Mouse (Mus musculus) cerebellum, adult 11-12 months (tissue): Measurements from ENCODE around the gene Rnf128.

Source experiments
- DNase-seq: peaks from one replicate; pipeline ENCODE4 v3.0.0; 2022

Rnf128 gene

DNA sequence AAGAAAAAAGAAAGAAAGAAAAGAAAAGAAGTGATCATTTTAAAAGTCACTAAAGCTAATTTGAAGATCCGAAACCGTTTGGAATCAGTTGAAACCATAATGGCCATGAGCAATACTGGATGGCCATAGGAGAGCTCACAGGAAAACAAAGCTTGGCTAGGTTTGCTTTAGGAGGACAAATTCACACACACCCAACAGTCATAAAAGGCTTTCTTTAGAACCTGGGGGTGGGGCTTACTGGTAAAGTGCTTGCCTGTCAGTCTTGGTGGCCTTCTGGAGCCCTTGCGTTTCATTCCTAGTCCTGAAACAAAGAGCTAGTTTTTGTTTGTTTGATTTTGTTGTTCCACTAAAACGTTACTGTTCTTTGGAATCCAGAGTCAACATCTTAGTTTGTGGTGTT, 71.6 kb downstream of the Rnf128 start:
- no peak for DNase-seq

- no peak for DNase-seq
Observed at GRCm38 (mm10) chrX:139639744-139640143, 76.6 kb downstream of the Rnf128 start.

GRCm38 (mm10) chrX:139640418-139640817, 77.3 kb downstream of the Rnf128 start:
- no peak for DNase-seq

- no peak for DNase-seq
Observed at GRCm38 (mm10) chrX:139652226-139652625, 89.1 kb downstream of the Rnf128 start.

DNA sequence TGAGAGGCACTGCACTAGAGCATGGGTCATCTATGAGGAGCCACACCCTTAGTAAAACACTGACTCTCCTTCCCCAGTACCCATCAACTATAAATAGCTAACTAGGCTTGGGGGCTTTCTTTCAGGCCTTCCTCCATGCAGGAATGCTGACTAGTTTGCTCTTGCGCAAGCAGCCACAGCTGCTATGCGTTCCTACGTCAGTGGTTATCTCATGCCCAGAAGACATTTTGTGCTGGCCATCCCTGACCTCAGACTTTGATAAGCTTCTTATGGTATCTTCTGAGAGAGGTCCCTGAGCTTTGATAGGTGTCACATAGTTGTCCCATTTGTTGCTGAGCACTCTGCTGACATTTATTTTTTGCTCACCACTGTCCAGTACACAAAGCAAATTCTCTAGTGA, 90.2 kb downstream of the Rnf128 start:
- DNase-seq = no peak

DNA sequence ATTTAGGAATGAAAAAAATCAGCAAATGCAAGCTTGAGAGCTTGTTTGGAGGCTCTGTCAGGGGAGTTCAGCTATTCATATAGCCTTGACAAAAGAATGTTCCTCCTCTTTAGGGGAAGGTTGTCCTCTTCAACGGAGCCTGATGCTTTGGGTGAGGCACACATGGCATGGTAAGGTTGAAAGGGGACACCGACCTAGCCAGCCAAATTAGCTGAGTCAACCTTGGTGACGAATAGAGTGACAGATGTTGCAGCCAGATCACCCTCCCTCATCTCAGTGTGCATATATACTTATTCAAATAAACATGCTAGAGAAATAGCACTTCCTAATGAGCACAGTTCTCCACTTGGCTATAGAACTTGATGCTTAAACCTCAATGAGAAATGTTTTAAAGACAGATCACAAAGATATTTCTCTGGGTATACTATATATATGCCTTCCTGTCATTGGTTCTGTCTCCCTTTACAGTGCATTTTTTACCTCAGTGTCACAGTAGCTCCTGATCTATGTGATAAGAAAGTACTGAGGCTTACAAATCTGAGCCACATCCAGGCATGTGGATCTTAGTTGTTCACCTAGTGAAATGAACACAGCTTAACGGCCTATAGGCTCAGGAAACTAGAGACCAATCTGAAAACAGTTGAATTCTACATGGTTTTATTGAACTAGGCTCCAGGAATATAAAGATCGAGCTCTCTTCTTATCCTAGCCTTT, 91.4 kb downstream of the Rnf128 start:
- DNase-seq = no peak

- DNase-seq = no peak
Observed at GRCm38 (mm10) chrX:139662111-139662510, 99.0 kb downstream of the Rnf128 start.

DNA sequence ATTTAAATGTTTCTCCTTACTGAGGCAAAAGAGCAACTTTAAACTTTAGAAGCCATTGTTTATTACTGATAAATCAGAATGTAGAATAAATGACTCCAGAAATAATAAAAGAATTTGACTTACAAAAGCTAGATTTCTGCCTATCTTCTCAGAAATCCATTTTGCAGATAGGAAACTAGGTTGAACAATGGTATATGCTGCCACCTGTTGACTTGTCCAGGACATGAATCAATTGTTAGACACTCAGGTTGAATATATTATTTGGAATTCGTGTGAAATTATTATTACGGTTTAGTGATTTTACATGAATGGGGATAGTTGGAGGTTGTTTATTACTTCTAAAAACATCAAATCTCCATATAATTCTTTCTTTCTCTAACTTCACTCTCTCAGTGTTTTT, 102.7 kb downstream of the Rnf128 start:
- no peak for DNase-seq

DNA sequence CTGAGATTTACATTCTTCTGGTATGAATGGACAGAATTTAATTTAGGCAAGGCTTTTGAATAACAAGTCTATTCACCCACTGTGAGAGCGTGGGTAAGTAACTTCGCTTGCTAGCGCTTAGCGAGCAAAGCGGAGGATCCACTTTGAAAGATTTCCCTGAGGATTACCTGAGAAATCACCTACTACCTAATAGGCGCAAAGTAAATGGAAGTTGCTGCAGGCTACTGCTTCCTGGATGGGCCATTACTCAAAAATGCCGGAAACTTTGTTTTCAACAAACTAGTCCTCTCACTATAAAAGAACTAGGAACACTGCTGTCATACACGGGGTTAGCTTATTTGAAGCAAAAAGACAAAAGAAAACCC, 121.3 kb downstream of the Rnf128 start:
- DNase-seq = no peak

- DNase-seq = peak; percentile 88
Observed at GRCm38 (mm10) chrX:139684775-139685695, 121.9 kb downstream of the Rnf128 start, which contains the start of gene Tbc1d8b. Gene Tbc1d8b, plus strand, starts transcription at chrX:139684996.

- DNase-seq = no peak
Observed at GRCm38 (mm10) chrX:139714381-139714780, 151.3 kb downstream of the Rnf128 start, which contains the start of gene Gm15013. Gene Gm15013, minus strand, starts transcription at chrX:139714481.

- DNase-seq = no peak
Observed at GRCm38 (mm10) chrX:139722350-139722749, 159.2 kb downstream of the Rnf128 start.
